Mouse (Mus musculus) embryonic fibroblast, embryonic 13.5 days (primary cell): ENCODE results near the gene Igfbpl1. TPM values are rescaled to one million over a fixed set of nuclear protein-coding genes. Genes with fewer than 3 reads are reported as not detected.

Source experiments
- H3K27ac ChIP-seq: 2 replicates; pipeline ENCODE4 v1.5.1; 2012; ENCODE audit warnings: low read length, control low read depth, inconsistent platforms; ENCODE audit not compliant: insufficient read depth
- H3K4me1 ChIP-seq: 2 replicates; pipeline ENCODE4 v1.6.1; 2011; ENCODE audit warnings: low read length; ENCODE audit not compliant: control insufficient read depth, insufficient read depth
- H3K4me3 ChIP-seq: 2 replicates; pipeline ENCODE4 v1.5.1; 2011; ENCODE audit warnings: mild to moderate bottlenecking, control low read depth, low read length; ENCODE audit not compliant: insufficient read depth
- CTCF ChIP-seq: IDR thresholded peaks from 2 replicates; pipeline ENCODE4 v1.5.1; 2011; ENCODE audit warnings: mild to moderate bottlenecking, control low read depth, low read length, moderate library complexity, borderline replicate concordance; ENCODE audit not compliant: insufficient read depth
- POLR2A ChIP-seq: IDR thresholded peaks from 2 replicates; pipeline ENCODE4 v1.6.1; 2011; ENCODE audit warnings: low read depth, mild to moderate bottlenecking, control low read depth, low read length, moderate library complexity
- polyA plus RNA-seq: library from polyadenylated mRNA; stranded (reverse); fragments of >200 nt; gene quantifications from 2 replicates; pipeline ENCODE4 v1.2.4, GENCODE M21; 2011; ENCODE audit warnings: low read depth; ENCODE audit not compliant: missing spikeins, insufficient read length

Igfbpl1 gene
- polyA plus RNA-seq, 1 experiment, result 0.49 TPM

DNA sequence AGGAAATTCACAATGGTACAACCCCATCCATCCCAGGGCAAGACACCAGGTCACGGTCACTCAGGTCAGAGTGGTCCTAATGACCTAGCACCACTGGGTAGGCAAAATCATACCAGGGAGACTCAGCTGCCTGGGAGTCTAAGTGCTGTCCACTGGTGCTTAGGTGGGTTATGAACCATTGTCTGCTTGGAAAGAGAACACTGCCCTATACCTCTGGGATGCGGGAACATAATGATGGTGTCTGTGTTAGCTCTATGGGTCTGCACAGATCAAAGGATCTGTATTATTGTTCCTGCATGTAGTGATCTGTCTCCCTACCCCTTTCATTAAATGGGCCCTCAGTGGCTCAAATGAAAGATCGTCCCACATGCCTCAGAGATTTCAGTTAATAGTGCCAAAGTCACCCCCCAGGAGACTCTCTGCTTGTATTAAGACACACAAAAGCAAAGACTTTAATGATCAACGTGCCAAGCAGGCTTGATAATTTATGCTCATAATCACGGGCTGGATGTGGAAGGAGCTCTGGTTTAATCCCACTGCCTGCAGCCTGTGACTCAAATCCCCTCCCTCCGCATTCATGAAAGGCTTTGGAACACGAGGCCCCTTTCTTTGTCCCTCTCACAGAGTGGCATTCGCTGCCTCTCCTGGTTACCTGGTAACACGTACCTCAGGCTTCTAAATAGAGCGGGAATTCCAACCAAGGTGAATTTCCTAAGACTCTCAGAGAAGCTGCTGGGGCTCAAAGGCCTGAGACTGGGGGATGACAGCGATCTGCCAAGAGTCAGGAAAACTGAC, 3.7 kb downstream of the Igfbpl1 start:
- Histone ChIP-seq H3K4me1 (peaks cover 5% of the 10 kb centered on the region; the same call in 1 of the 2 replicates), H3K4me3 (no peak overlapping the region), H3K27ac (no peak overlapping the region)
- TF ChIP-seq CTCF, result no peak
- TF ChIP-seq POLR2A, result no peak

- Histone ChIP-seq H3K27ac (no peak overlapping the region), H3K4me1 (peaks cover 5% of the 10 kb centered on the region; the same call in 1 of the 2 replicates), H3K4me3 (no peak overlapping the region)
- TF ChIP-seq POLR2A (no peak), CTCF (no peak)
Measured at GRCm38 (mm10) chr4:45821995-45822394, 4.7 kb downstream of the Igfbpl1 start.

DNA sequence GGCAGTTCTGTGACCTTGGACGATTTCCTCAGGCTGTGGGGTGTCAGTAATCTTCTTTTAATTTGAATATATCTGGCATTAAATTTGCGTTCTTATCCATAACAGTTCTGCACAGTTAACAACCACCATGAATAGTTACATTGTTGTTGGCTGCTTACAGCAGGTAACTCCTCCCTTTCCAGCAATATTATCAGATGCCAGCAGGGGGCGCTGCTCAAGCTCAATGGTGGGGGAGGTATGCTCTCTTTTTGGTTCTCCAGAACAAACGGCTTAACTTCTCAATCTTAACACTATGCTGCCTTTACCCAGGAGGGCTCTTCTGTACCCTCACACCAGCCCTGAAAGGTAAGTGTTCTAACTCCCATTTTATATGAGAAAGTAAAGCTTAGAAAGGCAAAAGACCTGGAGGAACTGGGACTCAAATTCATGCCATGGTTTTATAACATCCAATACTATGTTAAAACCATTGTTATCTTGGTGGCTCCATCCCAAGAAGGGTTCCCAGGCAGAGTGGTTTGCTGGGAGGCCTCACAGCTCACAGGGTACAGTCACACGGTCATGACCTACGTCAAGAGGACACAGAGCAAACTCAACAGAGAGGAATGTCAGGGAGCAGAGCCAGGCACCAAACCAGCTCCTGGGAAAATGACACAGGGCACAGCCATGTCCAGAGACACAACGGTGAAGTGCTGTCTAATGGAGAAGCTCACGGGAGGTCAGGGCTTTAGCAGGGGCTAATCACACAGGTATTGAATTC, 6.5 kb downstream of the Igfbpl1 start:
- TF ChIP-seq POLR2A (no peak), CTCF (peak; percentile 15; the same call in 1 of the 2 replicates)
- Histone ChIP-seq H3K4me1 (peaks cover 5% of the 10 kb centered on the region; the same call in 1 of the 2 replicates), H3K4me3 (no peak overlapping the region), H3K27ac (no peak overlapping the region)

- Histone ChIP-seq H3K4me3 (no peak overlapping the region), H3K27ac (no peak overlapping the region), H3K4me1 (peaks cover 5% of the 10 kb centered on the region; the same call in 1 of the 2 replicates)
- no peak for TF ChIP-seq CTCF
- TF ChIP-seq POLR2A, result no peak
Measured at GRCm38 (mm10) chr4:45819208-45819931, 7.4 kb downstream of the Igfbpl1 start.

- H3K4me1 ChIP-seq, result peaks cover 5% of the 10 kb centered on the region; the same call in 1 of the 2 replicates
- no peak overlapping the region for H3K4me3 ChIP-seq
- H3K27ac ChIP-seq, result no peak overlapping the region
- TF ChIP-seq POLR2A, result no peak
- TF ChIP-seq CTCF, result no peak
Measured at GRCm38 (mm10) chr4:45818814-45819207, 7.9 kb downstream of the Igfbpl1 start.

GRCm38 (mm10) chr4:45815542-45815941, 11.2 kb downstream of the Igfbpl1 start:
- Histone ChIP-seq H3K4me1 (peaks cover 5% of the 10 kb centered on the region; the same call in 1 of the 2 replicates), H3K27ac (no peak overlapping the region), H3K4me3 (no peak overlapping the region)
- TF ChIP-seq CTCF, result no peak
- TF ChIP-seq POLR2A, result no peak

DNA sequence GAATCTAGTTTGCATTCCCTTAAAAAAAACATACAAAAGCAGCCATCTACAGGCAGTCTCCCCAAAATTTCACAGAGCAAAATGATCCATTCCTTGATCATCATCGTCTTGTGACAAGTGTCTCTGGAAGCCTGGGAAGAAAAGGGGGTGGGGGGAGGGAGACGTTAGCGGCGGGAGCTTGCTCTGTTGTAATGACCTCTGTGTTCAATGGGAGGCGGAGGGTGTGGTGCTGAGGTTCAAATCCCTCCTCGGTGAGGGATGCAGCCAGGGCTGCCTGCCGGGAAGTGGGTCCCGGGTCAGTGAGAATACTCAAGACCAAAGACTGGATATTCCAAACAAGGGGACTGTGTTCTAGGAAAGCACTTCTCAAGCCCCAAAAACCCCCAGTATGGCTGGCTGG, 15.5 kb downstream of the Igfbpl1 start:
- no peak for TF ChIP-seq POLR2A
- TF ChIP-seq CTCF, result no peak
- H3K27ac ChIP-seq, result no peak overlapping the region
- no peaks in the 10 kb centered on the region for H3K4me1 ChIP-seq
- H3K4me3 ChIP-seq, result no peak overlapping the region

DNA sequence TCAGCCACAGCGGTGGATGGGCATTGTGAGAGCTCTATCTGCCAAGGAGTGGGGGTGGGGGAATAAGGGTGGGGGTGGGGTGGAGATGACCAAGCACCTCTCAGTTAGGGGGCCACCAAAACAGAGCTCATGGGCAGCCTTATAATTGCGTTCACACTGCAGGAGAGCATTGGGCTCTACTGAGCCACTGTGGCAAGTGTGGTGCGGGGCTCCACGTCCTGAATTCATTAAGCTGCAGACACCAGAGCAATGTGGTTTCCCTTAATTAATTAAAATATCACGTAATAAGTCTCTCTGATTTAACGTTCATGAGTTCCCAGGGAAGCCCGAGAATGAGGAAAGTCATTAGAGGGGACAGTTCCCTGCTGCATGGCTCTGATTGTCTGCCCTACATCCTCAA, 18.7 kb downstream of the Igfbpl1 start:
- H3K27ac ChIP-seq, result no peak overlapping the region
- no peak for TF ChIP-seq CTCF
- no peak for TF ChIP-seq POLR2A
- no peak overlapping the region for H3K4me3 ChIP-seq
- H3K4me1 ChIP-seq, result no peaks in the 10 kb centered on the region

DNA sequence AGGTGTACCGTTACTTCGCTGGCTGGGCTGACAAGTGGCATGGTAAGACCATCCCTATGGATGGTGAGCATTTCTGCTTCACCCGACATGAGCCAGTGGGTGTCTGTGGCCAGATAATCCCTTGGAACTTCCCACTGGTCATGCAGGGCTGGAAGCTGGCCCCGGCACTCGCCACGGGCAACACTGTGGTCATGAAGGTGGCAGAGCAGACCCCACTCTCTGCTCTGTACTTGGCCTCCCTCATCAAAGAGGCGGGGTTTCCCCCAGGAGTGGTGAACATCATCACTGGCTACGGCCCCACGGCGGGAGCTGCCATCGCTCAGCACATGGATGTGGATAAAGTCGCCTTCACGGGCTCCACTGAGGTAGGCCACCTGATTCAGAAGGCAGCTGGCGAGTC, 23.8 kb downstream of the Igfbpl1 start:
- Histone ChIP-seq H3K4me1 (no peaks in the 10 kb centered on the region), H3K27ac (no peak overlapping the region), H3K4me3 (no peak overlapping the region)
- TF ChIP-seq CTCF (no peak), POLR2A (no peak)
